Mouse (Mus musculus): ENCODE results near the gene Micu1.
A peak's percentile ranks its signal among the peaks of the same experiment; 100 is the strongest.

Micu1 gene

DNA sequence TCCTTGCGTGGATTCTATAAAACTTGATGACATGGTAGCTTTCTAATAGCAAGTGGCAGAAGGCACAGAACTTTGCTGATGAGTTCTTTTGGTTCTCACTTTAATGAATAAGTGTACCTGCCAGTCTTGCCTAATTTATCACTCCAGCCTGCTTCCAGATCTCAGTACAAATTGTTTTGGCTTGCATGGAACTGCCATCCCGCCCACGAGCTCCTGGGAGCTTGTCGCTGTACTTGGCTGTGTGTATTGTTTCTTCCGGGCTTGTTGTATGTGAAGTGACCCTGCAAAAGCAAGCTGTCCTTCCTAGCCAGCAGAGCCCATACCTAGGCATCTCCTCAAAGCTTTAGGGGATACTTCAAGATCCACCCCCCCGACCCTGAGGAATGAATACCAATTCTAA lies 114.3 kb downstream of the Micu1 start:
- DNase-seq, result peak; percentile 71

- no peak for DNase-seq
Measured at GRCm38 (mm10) chr10:59817528-59817927, 115.3 kb downstream of the Micu1 start.

- DNase-seq, result no peak
Measured at GRCm38 (mm10) chr10:59817991-59818390, 115.7 kb downstream of the Micu1 start.

GRCm38 (mm10) chr10:59819146-59819545 lies 116.9 kb downstream of the Micu1 start:
- DNase-seq, result no peak

DNA sequence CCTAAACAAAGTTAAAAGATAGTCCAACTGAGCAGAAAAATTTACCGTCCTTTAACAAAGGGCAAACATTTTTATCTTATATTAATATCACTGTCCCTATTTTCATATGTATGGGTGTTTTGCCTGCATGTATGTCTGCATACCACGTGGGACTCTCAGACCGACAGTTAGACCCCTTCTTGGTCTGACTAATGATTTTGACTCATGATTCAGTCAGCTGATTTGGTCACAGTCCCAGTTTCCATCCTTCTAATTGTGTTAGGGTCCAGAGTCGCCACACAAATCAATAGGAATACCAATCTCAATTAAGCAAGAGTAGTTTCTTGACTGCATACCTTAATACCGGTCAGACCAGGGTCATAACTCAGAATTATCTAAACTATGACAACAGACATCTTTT lies 118.6 kb downstream of the Micu1 start:
- no peak for DNase-seq

DNA sequence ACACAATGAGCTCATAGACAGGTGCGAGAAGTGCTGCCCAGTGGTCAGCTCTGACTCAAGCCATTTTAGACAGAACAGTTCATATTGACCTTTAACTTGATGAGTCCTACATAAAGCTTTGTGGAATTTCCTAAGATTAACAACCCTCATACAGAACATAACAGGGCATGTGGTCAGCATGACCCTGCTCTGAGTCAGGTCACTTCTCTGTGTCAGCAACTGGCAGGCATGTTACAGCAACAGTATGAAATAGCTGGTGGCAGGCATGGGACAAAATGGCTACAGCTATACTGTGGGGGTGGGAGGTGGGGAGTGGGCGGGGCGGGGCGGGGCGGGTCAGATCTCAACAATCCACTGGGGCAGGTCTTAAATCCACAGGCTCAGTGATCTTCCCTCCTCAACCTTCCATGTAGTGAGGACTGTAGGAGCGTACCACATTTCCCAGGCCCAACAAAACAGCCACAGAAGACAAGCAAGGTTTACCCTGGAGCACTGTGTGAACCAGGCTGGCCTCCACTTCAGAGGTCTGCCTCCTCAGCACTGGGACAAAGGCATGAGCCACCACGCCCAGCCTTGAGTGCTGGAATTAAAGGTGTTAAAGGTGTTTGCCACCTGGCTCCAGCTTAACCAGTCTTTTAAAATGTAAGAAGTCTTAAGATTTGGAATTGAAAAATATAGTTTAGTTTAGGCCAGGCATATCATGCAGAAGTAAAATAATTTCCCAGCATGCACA lies 119.2 kb downstream of the Micu1 start:
- no peak for DNase-seq

DNA sequence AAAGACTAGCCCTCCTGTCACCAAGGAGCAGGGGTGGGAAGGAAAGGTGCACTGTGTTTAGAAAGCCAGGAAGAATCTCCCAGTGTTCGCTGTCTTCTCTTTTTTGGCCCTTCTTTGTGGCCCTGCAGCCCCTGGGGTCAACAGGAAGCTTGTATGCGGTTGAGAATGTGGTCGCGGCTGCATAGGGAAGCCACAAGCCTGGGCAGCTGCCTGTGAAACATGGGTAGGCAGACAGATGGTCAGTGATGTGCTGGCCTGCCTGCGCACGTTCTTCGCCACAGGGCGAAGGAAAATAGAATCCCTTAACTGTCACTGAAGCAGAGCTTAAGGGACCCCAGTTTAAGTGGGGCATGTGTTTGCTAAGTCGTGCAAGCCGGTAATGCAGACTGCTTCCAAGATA lies 120.6 kb downstream of the Micu1 start:
- DNase-seq, result no peak

DNA sequence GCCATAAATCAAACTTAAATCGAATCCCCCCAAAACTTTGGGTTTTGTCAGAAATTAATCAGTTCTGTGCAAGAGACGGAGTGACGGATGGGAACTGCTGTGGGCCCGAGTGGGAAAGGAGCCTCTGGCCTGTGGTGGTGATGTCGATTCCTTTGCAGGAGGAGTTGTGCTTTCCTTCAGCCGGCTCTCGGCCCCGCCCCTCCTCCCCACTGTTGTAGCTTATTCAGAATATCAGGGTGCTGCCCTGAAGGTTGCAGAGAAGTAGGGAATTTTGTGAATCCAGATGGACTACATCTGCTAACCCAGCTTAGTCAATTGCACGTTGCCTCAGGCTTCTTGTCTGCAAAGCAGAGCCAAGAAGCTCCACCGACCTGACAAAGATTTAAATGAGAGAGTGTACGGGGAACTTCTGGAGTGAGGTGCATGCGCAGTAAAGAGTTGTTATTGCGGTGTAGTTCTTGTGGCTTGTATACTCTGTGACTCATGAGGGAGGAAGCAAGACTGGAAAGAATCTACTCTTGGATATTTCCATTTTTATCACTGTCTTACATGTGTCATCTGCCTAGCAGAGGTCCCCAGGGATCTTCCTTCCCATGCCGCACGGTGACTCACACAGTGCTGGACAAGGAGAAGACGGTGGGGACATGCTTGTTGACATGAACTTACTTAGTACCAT lies 123.0 kb downstream of the Micu1 start:
- no peak for DNase-seq

DNA sequence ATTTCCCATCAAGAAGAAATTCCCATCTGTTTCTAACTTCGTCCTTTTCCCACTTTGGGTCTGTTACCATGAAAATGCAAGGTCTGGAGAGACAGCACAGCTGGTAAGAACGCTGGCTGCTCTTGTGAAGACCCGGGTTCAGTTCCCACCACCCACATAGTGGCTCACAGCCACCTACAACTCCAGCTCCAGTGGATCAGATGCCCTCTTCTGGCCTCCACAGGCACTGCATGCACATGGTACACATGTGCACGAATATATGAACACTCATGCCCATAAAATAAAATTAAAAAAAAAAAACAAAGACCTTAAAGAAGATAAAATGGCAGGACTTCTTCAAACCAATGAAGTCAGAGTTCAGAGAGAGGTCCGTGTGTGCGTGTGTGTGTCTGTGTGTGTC lies 127.6 kb downstream of the Micu1 start:
- no peak for DNase-seq

- no peak for DNase-seq
Measured at GRCm38 (mm10) chr10:59831950-59832349, 129.7 kb downstream of the Micu1 start.

GRCm38 (mm10) chr10:59835301-59836155 lies 133.3 kb downstream of the Micu1 start:
- DNase-seq, result no peak

DNA sequence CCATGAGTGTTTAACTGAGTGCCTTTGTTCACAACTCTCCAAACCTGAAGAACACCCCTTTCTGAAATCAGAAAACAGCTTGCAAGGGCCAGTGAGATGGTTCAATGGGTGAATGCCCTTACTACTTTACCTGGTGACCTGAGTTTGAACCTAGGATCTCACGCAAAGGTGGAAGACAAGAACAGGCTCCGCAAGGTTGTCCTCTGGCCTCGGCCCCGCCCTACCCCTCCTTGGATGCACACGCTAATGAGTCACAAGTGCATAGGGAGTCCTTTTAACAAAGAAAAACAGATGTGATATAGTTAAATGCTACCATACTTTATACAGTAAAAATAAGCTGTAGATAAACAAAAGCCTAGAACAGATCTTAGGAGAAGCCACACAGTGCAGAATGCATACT lies 135.2 kb downstream of the Micu1 start:
- no peak for DNase-seq

DNA sequence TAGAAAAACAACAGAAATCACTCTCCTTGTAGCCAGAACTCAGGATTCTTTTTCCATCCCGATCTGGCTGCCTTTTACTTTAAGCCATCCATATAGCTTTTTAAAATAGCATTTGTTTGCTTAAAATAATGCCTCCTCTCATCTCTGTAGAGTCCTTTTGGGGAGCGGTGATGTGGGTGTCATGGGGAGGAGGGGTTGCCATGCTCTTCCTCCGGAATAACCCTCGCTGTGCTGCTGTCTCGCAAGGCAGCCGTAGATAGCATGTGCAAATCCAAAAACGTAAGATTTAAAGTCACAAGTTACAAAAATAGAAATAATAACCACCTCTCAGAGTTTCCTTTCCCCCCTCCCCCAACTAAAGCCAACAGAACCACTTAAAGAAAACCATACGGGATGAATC lies 139.2 kb downstream of the Micu1 start:
- DNase-seq, result no peak

DNA sequence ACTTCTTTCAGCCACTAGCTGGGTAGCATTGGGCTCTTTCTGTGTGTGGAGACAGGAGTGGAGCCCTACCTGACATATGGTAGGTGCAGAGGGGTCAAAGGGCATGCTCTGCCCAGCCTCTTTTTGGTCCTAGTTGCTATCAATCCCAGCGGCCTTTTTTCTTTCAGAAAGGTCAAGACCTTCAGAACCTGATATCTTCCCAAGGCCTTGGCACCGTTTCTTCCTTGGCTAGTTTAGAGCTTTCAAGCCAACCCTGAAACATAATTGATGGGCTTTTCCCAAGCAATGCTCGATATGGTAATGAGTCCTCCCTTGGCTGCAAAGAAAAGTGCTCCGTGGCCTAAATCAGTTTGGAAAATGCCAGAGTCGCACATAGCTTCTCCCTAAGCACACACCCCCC lies 140.8 kb downstream of the Micu1 start:
- no peak for DNase-seq

DNA sequence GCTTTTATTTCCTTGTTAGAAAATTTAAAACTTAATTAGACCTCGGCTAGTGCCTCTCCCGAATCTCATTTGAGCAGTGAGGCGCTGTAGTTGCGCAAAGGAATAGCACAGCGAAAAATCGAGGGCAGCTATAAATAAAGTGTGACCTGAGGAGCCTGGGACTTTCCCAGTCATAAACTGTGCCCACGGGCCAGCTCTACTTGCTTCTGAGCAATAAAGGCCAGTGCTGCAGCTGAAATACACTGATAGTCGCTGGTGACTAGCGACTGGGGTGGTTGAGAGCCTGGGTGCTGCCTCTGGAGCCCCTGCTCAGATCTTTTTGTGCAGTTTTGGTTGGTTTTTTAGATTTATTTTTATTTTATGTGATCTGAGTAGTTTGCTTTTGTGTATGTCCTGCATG lies 142.4 kb downstream of the Micu1 start:
- DNase-seq, result no peak

- DNase-seq, result peak; percentile 67
Measured at GRCm38 (mm10) chr10:59846416-59846815, 144.1 kb downstream of the Micu1 start.

- no peak for DNase-seq
Measured at GRCm38 (mm10) chr10:59848079-59848877, 146.0 kb downstream of the Micu1 start.

DNA sequence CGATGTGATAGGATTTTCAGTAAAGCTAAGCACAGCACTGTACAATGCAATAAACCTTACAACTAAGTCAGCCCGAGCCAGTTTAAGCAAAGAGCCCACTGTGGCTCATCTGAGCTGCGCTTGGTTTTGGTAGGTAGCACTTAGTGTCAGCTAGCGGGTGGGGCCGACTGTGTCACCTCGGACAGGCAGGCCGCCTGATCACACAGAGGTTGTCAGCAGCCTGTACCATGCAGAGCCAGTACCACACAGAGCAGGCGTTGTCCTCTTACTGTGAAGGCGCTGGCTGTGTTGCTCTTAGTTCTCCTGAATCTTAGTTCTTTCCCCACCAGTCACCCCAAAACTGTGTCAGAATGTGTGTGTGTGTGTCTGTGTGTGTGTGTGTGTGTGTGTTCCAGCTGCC lies 146.7 kb downstream of the Micu1 start:
- DNase-seq, result peak; percentile 30

DNA sequence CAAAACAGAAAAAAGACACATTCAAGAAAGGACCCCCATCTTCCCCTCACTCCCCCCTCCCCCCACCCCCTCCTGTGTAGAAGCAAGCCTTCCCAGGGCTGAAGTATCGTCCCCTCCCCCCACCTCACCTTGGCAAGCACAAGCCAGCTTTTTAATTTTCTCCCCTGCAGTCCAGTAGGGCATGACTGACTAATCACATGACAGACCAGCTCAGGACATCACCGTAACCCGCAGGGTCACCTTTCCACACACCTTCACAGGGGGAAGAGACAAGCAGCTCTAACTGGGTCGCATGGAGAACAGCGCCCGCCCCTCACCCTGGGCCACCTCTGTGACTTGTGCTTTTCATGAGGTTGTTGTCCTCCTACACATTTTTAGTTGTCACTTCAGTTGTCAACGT lies 147.1 kb downstream of the Micu1 start:
- no peak for DNase-seq

GRCm38 (mm10) chr10:59857157-59857556 lies 154.9 kb downstream of the Micu1 start:
- no peak for DNase-seq

DNA sequence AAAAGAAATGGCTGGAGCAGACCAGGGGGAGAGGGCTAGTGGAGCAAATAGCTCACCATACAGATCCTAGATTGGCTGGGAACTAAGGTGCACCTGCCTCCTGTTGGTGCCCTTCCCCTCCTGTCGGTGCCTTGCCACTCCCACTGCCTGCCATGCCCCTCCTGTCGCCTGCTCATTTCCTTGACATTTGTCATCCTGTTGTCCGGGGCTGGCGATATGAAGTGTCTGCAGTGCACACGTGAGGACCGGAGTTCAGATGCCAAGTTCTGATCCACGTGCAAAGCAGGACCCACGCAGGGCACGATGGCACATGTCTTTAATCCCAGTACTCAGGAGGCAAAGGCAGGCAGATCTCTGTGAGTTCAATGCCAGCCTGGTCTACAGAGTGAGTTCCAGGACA lies 158.4 kb downstream of the Micu1 start:
- no peak for DNase-seq

- no peak for DNase-seq
Measured at GRCm38 (mm10) chr10:59861201-59861600, 158.9 kb downstream of the Micu1 start.

Data from layer of hippocampus, adult 9-11 months (tissue).